Mouse (Mus musculus) right cerebral cortex, postnatal 4 days (tissue): ENCODE data around the gene Tmem144.
"Not testable (repeated sequence)": the region's sequence is repeated elsewhere in the genome, so short reads cannot be mapped to it uniquely, and the experiment has no call there.

Experiments
- DNase-seq: peaks from one replicate; pipeline ENCODE4 v3.0.0-alpha.2; 2022

Tmem144 gene

DNA sequence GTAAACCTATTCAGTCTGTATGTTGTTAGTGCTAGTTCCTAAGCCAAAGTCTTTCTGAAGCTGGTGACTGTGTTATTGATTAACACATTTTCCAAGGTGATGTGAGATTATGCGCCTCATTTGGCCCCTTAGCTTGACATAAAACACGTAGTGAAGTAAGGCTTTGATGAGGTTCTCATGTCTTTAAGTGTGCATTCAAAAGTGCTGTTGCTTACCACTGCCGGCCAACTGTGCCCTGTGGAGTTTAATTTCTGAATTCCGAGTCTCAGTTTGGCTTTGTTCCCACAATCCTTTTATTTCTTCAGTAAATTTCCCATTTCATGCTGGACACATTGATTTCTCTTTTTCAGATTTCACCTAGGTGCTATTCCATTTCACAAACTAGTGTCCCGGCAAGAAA is 5.2 kb upstream of the Tmem144 start:
- DNase-seq = no peak

DNA sequence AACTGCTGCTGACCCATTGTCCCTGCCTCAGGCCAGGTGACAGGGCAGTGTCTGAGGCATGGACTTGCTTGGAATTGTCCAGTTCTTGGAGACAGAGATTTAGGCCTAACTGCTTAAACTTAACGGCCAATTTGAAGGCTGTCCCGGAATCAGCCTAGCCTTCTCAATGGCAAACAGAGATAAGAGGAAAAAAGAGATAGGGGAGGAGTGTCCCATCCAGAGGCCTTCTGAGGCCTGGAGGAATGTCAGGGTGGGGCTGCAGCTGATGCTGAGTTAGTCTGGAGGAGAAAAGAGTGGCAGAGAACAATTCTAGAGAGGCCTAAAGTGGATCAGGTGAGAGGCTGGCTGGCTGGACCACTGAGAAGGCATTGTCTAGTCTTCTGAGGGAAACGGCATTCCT is 465 bp downstream of the Tmem144 start:
- DNase-seq = no peak

DNA sequence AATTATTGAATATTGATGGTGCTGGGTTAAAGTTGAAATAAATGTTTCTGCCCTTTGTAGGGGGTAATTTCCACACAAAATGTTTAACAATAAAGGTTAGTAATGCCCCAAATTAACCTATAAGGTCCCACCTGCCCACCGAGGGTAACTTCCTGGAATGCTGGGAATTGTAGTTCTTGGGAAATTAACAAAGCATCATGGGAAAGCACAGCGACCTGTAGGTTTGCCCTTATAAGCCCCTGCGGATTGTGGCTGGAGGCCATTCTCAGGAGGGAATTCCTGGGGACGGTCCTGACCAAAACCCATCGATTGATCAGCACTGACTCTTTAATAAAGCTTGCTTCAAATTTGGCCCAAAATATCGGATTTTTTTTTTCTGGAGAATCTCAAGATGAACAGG is 1.9 kb downstream of the Tmem144 start:
- DNase-seq = no peak

DNA sequence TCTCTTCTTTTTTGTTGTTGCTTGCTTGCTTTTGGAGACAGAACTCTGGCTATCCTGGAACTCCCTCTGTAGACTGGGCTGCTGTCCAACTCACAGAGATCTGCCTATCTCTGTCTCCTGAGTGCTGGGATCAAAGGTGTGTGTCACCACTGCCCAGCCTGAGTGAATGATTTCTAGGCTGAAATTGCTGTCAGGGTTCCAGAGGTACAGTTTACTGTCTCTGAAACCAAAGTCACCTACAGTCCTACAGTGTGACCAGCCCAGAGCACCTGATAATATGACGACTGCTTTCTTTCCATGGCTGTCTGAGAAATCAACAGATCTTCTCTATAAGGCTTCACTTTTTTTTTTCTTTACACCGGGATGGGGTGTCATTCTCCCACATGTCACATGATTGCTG is 3.0 kb downstream of the Tmem144 start:
- DNase-seq = no peak

DNA sequence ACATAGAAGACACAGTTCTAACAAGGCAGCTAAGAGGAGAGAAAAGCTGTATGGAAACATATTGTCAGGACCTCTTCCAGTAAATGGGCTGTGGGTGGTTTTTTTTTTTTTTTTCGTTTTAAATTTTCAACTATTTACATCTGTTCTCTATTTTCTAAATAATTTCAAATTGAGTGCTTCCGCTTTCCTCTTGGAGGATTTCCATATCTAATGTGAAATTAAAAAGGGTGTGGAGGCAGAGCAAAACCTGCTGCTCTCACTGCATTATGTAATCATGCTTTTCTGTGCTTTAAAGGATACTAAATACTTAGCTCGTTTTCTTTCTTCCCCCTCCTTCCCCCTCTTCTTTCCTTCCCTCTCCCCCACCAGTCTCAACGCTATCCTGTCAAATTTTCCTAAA is 3.7 kb downstream of the Tmem144 start:
- no peak for DNase-seq

DNA sequence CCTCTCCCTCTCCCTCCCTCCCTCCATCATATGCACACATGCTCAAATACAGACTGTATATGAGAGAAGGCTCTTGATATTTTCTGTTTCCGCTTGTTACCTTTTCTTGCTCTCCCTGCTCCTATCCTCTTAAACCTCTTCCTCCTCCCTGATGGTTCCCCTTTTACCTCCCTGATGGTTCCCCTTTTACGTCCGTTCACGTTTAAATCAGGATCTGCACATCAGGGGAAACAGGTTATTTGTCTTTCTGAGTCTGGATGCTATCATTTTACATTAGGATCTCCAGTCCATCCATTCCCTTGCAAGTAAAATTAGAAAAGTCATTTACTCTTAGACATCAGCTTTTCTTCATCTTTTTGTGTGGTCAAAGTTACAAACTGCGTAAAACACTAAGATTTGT is 5.9 kb downstream of the Tmem144 start:
- no peak for DNase-seq

GRCm38 (mm10) chr3:79843999-79844398 is 8.6 kb downstream of the Tmem144 start:
- DNase-seq = no peak

- peak; percentile 53 for DNase-seq
Measured at GRCm38 (mm10) chr3:79842616-79843016, 10.0 kb downstream of the Tmem144 start.

DNA sequence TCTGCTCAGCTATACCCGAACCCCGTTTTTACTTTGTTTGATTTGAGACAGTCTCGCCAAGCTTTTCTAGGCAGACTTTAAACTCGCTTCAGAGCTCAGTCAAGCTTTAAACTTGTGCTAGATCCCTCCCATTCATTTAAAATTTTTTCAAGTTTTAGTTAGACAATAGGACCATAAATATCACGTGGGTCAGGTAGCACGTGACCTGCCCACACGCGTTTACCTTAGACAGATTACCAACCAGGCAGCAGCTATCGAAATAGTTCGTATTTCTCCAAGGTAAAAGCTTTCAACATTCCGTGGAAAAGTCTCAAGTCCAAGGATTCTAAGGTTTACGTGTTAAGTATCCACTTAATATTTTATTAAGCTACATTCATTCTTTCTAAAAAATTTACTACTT is 10.4 kb downstream of the Tmem144 start:
- no peak for DNase-seq

DNA sequence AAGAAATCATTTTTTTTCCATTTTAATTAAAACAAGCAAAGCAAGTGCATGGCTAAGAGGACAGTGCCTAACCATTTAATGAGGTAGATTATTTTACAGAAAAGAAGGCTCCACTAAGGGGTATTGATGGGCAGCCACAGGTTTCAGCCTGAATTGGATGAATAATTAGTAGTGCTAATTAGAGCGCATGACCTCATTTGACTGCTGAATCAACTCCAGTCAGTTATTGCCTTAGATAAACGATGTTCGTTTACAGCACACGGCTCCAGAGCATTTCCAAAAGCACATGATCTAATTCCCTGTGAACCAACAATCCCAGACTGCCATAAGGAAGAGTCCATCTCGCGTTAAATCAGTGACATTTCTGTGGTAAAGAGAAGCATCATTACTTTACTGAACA is 11.1 kb downstream of the Tmem144 start:
- DNase-seq = no peak

- no peak for DNase-seq
Measured at GRCm38 (mm10) chr3:79838751-79839150, 13.8 kb downstream of the Tmem144 start.

DNA sequence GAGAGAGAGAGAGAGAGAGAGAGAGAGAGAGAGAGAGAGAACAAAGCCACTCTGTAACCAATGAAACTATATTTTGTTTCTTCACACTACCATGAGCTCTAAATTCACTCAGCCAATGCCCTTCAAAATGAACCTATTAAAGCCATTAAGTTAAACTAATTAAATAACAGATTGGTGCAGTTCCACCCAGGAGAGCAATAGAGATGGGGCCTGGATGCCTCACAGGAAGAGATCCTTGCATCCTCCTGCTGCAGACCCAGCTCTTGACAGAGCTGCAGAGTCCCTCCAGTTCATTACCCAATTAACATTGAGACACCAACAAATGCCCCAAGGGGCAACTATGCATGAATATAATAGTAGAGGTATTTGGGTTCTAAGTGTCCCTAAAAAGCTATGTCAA is 23.3 kb downstream of the Tmem144 start:
- DNase-seq = no peak

DNA sequence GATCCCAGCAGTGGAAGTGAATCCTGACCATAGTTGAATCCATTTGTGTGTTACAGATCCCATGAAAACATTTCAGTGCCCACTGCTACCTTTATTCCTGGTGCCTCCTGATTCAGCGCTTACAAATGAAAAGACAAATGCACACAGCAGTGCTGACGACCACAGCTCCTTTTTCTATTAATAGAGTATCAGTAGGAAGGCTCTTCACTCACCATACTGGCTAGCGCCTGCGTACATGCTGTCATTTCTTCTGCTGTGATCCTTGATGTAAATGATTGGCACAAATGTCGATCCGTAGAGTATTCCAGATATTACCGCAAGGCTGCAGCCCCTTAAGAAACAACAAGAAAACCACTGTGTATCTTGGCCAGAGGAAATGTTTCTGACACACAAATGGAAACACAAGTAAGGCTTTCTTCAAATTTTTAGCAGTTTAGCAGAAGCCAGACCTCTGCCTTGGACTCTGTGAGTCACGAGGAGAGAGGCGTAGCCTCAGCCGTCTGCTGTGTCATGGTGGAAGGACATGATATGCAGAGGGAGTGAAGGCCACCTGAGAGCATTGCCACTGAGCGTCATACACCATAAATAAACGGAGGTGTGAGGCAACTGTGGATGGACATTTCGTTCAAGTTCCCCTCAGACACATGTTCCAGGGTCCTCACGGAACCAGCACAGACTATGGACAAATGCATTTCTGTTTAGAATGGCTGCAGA is 27.3 kb downstream of the Tmem144 start:
- no peak for DNase-seq

- DNase-seq = no peak
Measured at GRCm38 (mm10) chr3:79823176-79823575, 29.4 kb downstream of the Tmem144 start.

- no peak for DNase-seq
Measured at GRCm38 (mm10) chr3:79821131-79821530, 31.4 kb downstream of the Tmem144 start.

DNA sequence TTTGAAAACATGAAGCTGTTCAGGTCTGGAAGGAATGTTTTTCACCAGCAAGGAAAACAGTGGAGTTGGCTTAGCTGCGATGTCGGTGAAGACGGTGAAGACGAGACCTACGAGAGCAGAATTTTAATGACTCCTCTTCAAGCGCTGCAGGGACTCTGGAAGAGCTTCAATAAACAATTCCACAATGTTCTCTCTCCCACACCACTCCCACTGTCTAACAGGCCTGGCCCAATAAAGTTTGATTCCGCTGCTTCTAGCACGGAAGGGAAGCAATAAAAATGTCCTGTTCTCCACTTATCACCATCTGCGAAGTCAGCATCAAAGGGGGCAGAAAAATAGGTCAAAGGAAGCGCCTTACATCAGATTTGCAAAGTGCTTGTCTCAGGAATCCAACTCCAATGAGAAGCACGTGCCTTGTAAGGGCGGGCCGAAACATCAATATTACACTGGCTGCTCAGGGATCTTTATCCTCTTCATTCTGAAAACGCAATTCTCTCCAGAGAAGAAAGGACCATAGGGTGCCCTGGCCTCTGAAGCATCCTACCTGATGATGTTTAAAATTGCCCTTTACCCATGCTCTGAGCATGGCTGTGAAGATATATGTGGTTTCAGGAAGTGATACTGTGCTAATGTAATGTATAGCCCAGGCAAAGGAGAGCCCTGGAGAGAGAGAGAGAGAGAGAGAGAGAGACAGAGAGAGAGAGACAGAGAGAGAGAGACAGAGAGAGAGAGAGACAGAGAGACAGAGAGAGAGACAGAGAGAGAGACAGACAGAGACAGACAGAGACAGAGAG is 34.2 kb downstream of the Tmem144 start:
- DNase-seq = no peak

- DNase-seq = no peak
Measured at GRCm38 (mm10) chr3:79816229-79816628, 36.3 kb downstream of the Tmem144 start.

DNA sequence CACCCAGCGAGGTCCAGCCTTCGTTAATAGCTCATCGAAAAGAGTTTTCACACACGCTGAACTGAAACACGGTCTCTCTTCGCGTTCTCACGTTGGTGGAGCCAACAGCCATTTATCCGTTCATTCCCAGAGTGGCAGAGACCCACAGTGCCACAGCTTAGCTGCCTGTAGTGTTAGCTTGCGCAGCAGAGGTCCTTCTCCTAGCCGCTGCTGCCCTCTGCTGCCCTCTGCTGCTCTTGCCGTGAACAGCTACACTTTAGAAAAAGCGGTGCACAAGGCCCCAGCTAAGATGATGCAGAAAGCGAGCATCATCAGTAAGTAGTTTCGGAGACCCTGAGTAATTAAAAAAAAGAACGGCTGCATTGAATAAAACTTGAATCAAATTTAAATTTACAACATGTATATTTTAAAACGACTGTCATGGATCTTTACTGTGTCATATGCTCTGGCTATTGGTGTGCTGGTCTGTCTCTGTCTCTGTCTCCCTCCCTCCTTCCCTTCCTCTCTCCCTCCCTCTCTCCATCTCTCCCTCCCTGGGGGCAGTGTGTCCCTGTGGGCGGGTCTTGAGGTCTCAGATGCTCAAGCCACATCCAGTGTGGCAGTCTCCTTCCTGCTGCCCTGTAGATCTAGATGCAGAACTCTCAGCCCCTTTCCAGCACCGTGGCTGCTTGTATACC is 38.6 kb downstream of the Tmem144 start:
- DNase-seq = peak; percentile 87

DNA sequence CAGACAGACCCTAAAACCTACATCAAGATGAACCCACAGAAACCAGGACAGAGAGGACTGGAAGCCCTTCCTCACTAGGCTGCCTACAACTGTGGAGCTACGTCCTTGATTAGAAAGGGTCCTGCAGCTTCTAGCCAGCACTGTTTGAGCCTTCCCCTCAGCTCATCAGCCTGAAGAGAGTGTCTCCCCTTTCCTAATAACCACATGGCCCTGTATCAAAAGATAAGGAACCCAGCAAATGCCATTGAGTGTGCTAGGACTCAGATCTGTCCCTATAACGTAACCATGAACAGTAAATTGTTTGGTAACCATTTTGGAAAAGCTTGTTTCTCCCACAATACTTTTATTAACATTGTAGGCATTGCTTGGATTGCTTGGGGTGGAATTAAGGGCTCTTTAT is 40.5 kb downstream of the Tmem144 start:
- DNase-seq = no peak

DNA sequence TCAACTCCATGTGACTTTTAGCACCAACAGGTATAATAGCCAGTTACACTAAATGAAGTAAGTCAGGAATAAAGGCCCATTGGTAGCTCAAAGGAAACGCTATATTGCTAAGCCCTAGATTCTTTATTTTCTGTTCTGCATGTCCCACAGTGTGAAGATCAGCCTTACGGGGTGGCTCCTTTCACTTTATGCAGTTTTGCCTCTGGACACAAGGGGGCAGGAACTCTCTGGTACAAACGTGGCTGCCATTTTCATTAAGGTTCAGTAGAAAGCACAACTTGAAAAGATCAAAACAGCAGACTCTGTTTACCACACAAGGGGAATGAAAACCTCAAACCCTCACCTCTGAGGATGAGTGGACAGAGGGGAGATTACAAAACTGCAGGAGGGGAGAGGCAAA is 40.9 kb downstream of the Tmem144 start:
- DNase-seq = no peak

- DNase-seq = no peak
Measured at GRCm38 (mm10) chr3:79810563-79810962, 42.0 kb downstream of the Tmem144 start.

DNA sequence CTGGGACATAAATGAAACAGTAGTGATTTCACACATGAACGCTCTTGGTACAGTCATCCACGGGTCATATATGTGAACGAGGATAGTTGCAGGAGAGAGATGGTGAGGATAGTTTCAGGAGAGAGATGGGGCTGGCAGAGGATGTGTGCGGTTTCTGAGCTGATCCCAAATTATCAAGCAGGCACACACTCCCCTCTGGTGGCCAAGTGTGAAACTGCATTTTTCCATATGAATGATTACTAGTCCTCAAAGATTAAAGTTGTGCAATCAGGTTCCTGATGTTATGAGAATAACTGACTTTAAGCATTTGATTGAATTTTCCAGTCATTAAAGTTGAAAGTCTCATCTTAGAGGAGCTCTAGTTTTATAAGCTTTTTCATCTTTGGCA is 43.4 kb downstream of the Tmem144 start:
- DNase-seq = peak; percentile 79

DNA sequence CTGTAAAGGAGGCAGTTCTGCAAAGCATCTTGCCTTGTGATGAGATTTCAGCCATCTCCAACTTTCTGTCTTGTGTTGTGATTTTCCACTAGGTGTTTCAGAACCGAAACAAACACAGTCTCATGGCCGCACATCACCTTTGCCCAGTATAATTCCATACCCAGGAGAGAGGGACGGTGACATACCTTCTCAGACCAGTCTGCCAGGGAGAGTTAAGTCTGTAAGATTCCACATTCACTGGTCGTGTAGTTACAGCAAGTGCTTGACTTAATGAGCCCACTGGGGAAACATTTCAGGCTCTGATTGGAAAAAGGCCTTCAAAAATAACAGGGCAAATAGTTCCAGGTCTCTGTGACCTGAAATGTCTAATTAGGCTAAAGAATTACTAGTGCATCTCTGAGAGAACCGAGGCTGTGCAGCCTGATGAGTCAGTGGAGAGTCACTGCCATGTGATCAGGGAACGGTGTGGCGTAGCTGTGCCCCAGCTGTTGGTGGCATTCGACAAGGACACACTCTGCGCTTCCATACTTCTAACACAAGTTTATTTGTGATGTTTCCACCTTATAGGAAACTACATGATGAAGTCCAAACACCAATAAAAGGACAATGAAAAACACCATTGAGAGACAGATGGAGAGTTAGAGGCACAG is 43.9 kb downstream of the Tmem144 start:
- DNase-seq = no peak

GRCm38 (mm10) chr3:79800761-79801160 is 51.8 kb downstream of the Tmem144 start:
- DNase-seq = not testable (repeated sequence)
